Mouse (Mus musculus) C2C12 (cell line): Measurements from ENCODE around the gene Sf3a2. TPM values are rescaled to one million over a fixed set of nuclear protein-coding genes. Genes with fewer than 3 reads are reported as not detected.

ENCODE experiments used
- H3K27me3 ChIP-seq: one replicate; pipeline ENCODE4 v1.6.1; 2011; ENCODE audit not compliant: control insufficient read depth, insufficient read depth, insufficient read length
- H3K36me3 ChIP-seq: one replicate; pipeline ENCODE4 v1.6.1; 2011; ENCODE audit not compliant: control insufficient read depth, insufficient read depth
- H3K4me3 ChIP-seq: one replicate; pipeline ENCODE4 v1.5.1; 2011; ENCODE audit warnings: mild to moderate bottlenecking, control low read depth; ENCODE audit not compliant: poor library complexity, insufficient read depth, severe bottlenecking
- H3K79me2 ChIP-seq: one replicate; pipeline ENCODE4 v1.6.1; 2011; ENCODE audit not compliant: control insufficient read depth, insufficient read depth
- H3K79me3 ChIP-seq: one replicate; pipeline ENCODE4 v1.6.1; 2011; ENCODE audit warnings: low read depth, control low read depth
- H3ac ChIP-seq: one replicate; pipeline ENCODE3; 2011; ENCODE audit warnings: low read depth; ENCODE audit not compliant: control insufficient read depth, insufficient read length
- CEBPB ChIP-seq: IDR thresholded peaks from one replicate; pipeline ENCODE4 v1.6.1; 2011; ENCODE audit warnings: low read depth, mild to moderate bottlenecking, control low read depth, moderate library complexity
- CTCF ChIP-seq: IDR thresholded peaks from one replicate; pipeline ENCODE4 v1.5.1; 2011; ENCODE audit not compliant: control insufficient read depth, insufficient read depth, insufficient read length
- FOSL1 ChIP-seq: IDR thresholded peaks from one replicate; pipeline ENCODE4 v1.8.0; 2011; ENCODE audit warnings: mild to moderate bottlenecking, low read length; ENCODE audit not compliant: poor library complexity, insufficient read depth, severe bottlenecking
- MAX ChIP-seq: IDR thresholded peaks from one replicate; pipeline ENCODE4 v1.6.1; 2011; ENCODE audit warnings: mild to moderate bottlenecking, control low read depth
- MYOD1 ChIP-seq: IDR thresholded peaks from one replicate; pipeline ENCODE4 v1.6.1; 2011; ENCODE audit warnings: low read depth; ENCODE audit not compliant: control insufficient read depth, insufficient read length
- MYOG ChIP-seq: IDR thresholded peaks from one replicate; pipeline ENCODE4 v1.6.1; 2011; ENCODE audit not compliant: control insufficient read depth, insufficient read length; ENCODE audit errors: extremely low read depth
- USF1 ChIP-seq: IDR thresholded peaks from one replicate; pipeline ENCODE4 v1.6.1; 2011; ENCODE audit warnings: low read depth, mild to moderate bottlenecking, control low read depth, moderate library complexity
- polyA plus RNA-seq: library from polyadenylated mRNA; unstranded; fragments of >200 nt; fragmentation: generic; extraction: Trizol; gene quantifications from one replicate; pipeline ENCODE4 v1.2.1, GENCODE M21; 2012; ENCODE audit warnings: missing spikeins

Gene Sf3a2
- polyA plus RNA-seq, 1 experiment = 106 TPM

GRCm38 (mm10) chr10:80808099-80808984 is 10.3 kb downstream of the Sf3a2 start:
- no peak for TF ChIP-seq MAX
- no peak for TF ChIP-seq FOSL1
- TF ChIP-seq USF1 = no peak
- TF ChIP-seq MYOG = no peak
- TF ChIP-seq CEBPB = no peak
- TF ChIP-seq CTCF = no peak
- TF ChIP-seq MYOD1 = no peak
- Histone ChIP-seq H3ac (no peak overlapping the region), H3K79me2 (no peaks in the 10 kb centered on the region), H3K36me3 (peaks cover 28% of the 10 kb centered on the region), H3K79me3 (no peaks in the 10 kb centered on the region), H3K4me3 (no peak overlapping the region), H3K27me3 (no peaks in the 10 kb centered on the region)

GRCm38 (mm10) chr10:80808985-80809632 is 11.1 kb downstream of the Sf3a2 start:
- Histone ChIP-seq H3K27me3 (no peaks in the 10 kb centered on the region), H3K79me3 (no peaks in the 10 kb centered on the region), H3ac (no peak overlapping the region), H3K36me3 (peaks cover 21% of the 10 kb centered on the region), H3K79me2 (no peaks in the 10 kb centered on the region), H3K4me3 (no peak overlapping the region)
- TF ChIP-seq MYOG (no peak), CEBPB (no peak)

DNA sequence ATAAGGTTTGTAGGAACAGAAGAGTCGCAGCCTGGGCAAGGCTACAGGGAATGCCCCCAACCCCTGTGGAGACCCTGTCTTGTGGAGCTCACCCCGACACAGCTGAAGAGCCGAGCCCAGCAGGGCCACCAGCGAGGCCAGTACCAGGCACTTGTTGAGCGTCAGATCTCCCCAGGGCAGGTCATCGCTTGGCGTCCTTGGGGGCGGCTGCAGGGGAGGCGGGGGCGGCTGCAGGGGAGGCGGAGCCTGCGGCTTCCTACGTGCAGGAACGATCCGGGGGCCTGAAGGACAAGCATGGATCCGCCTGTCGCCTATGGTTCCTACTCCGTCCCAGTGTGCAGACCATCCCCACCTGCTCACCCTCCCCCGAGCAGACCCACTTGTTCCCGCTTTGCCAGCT is 12.1 kb downstream of the Sf3a2 start:
- Histone ChIP-seq H3K4me3 (no peak overlapping the region), H3K79me3 (no peaks in the 10 kb centered on the region)

GRCm38 (mm10) chr10:80812391-80813041 is 14.5 kb downstream of the Sf3a2 start:
- H3ac ChIP-seq = no peak overlapping the region
- no peak overlapping the region for H3K4me3 ChIP-seq
- no peaks in the 10 kb centered on the region for H3K27me3 ChIP-seq
- no peaks in the 10 kb centered on the region for H3K79me2 ChIP-seq
- TF ChIP-seq MYOG (no peak), USF1 (no peak), FOSL1 (no peak), MYOD1 (no peak), CEBPB (no peak), CTCF (no peak)
- no peaks in the 10 kb centered on the region for H3K79me3 ChIP-seq
- H3K36me3 ChIP-seq = no peaks in the 10 kb centered on the region

More for the DNA sequence above, 12.1 kb downstream of the Sf3a2 start:
- Histone ChIP-seq H3ac (no peak overlapping the region), H3K36me3 (peaks cover 16% of the 10 kb centered on the region), H3K27me3 (no peaks in the 10 kb centered on the region), H3K79me2 (no peaks in the 10 kb centered on the region)
- TF ChIP-seq CTCF (no peak), CEBPB (no peak), MYOD1 (no peak), MYOG (no peak), FOSL1 (no peak), MAX (no peak), USF1 (no peak)

- no peaks in the 10 kb centered on the region for H3K79me3 ChIP-seq
- no peaks in the 10 kb centered on the region for H3K79me2 ChIP-seq
- no peaks in the 10 kb centered on the region for H3K27me3 ChIP-seq
- H3K36me3 ChIP-seq = no peaks in the 10 kb centered on the region
- H3ac ChIP-seq = no peak within 1 kb of the TSS
- no peak within 1 kb of the TSS for H3K4me3 ChIP-seq
- TF ChIP-seq CTCF = no peak
- peak; percentile 90 for TF ChIP-seq MYOD1
These were observed 15.4 kb downstream of the Sf3a2 start, which contains the start of gene Jsrp1 for GRCm38 (mm10) chr10:80813366-80813765. Gene Jsrp1, minus strand, starts transcription at chr10:80813498.
